Mouse (Mus musculus): ENCODE results near the gene Ccdc89.
A peak's percentile ranks its signal among the peaks of the same experiment; 100 is the strongest.

- TF ChIP-seq HCFC1 (IDR thresholded peaks at IDR 0.05; ENCODE audit: low read depth, low read length) (no peak), POLR2A (IDR thresholded peaks at IDR 0.05; ENCODE audit: control insufficient read depth in 1 of 2, insufficient read depth in 1 of 2, low read depth in 1 of 2, low read length in 2 of 2, poor library complexity in 1 of 2) (no peak), MXI1 (IDR thresholded peaks at IDR 0.05; ENCODE audit: low read depth, low read length) (no peak), USF2 (IDR thresholded peaks at IDR 0.05; ENCODE audit: borderline replicate concordance in 1 of 2, insufficient read depth in 1 of 2, low read depth in 1 of 2, low read length in 2 of 2) (no peak), MEF2A (IDR thresholded peaks at IDR 0.05; ENCODE audit: extremely low read depth, insufficient replicate concordance, low read depth, low read length, poor library complexity, severe bottlenecking) (no peak), CTCF (IDR thresholded peaks at IDR 0.05 in 2 of 3, conservative IDR thresholded peaks at IDR 0.05 in 1 of 3; ENCODE audit: control insufficient read depth in 1 of 3, insufficient read depth in 1 of 3, low read depth in 2 of 3, low read length in 3 of 3, poor library complexity in 1 of 3, severe bottlenecking in 1 of 3) (no peak), CHD2 (IDR thresholded peaks at IDR 0.05; ENCODE audit: low read length) (no peak), TAL1 (IDR thresholded peaks at IDR 0.05; ENCODE audit: low read length) (peak; percentile 39; the same call in 1 of the 2 replicates)
Measured at GRCm38 (mm10) chr7:90440044-90440443, 13.7 kb downstream of the Ccdc89 start.
